ENCODE assay signal across 8 mouse cellular contexts in the genomic region with DNA sequence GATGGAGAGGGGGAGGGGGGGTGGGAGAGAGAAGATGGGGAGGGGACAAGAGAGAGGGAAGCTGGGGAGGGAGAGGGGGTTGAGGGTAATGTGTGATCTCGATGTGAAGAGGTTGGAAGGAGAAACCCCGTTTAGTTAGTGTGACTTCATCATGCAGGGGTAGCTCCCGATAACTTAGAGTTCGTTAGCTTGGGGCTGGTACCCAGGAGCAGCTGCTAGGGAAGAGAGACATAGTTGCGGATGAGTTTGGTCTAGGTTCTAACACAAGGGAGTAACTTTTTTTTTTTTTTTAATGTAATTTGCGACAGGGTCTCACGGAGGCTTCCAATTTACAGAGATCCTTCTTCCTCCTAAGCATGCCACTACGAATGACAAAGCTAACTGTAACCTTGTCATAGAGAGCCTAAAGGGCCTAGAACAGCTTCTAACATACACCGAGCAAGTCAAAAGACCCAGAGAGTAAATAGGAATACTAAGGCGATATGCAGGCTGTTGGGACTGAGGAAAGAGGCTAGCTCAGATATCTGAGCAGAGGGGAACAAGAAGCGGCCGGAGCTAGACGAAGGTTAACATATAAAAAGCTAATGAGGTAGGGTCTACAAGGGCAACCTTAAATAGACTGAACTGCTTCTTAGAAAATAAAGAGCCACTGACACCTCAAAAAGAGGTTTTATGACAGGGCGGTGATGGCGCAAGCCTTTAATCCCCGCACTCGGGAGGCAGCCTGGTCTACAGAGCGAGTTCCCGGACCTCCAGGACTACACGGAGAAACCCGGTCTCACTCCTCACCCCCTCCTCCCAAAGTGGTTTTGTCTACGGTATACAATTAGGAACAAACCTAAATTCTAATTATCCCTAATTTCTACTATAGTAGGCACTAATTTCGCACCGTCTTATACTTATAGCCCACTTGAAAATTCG. TPM values are rescaled to one million over a fixed set of nuclear protein-coding genes. Genes with fewer than 3 reads are reported as not detected.
DNase-seq lines count a peak whose midpoint lies in the region; ATAC-seq and TF ChIP-seq lines count a peak whose summit lies in the region.

No protein-coding gene starts in this region.

- peak overlapping the region; percentile 75 for H3K9ac ChIP-seq in forebrain, embryonic 16.5 days (replicated peaks; ENCODE audit: low read depth, low read length)
- peak overlapping the region; percentile 56 for H3K9ac ChIP-seq in intestine, embryonic 15.5 days
- peak overlapping the region; percentile 70 for H3K9ac ChIP-seq in midbrain, embryonic 13.5 days (replicated peaks)

- peaks cover 11% of the 10 kb centered on the region for H3K4me1 ChIP-seq in forebrain, embryonic 16.5 days (replicated peaks; ENCODE audit: control insufficient read depth, insufficient read depth, low read length)
- H3K4me1 ChIP-seq in intestine, embryonic 15.5 days (replicated peaks), result no peaks in the 10 kb centered on the region
- H3K4me1 ChIP-seq in midbrain, embryonic 13.5 days (replicated peaks), result peaks cover 18% of the 10 kb centered on the region
- no peaks in the 10 kb centered on the region; the same call in none of the 2 replicates for H3K4me1 ChIP-seq in testis, adult 2 months (ENCODE audit: control insufficient read depth, insufficient read depth, low read length)

- peak overlapping the region; percentile 80 for H3K4me2 ChIP-seq in forebrain, embryonic 16.5 days (ENCODE audit: low read length)
- H3K4me2 ChIP-seq in intestine, embryonic 15.5 days (replicated peaks), result peak overlapping the region; percentile 75
- H3K4me2 ChIP-seq in midbrain, embryonic 13.5 days (replicated peaks), result peak overlapping the region; percentile 84

- H3K27me3 ChIP-seq in forebrain, embryonic 16.5 days (replicated peaks; ENCODE audit: control insufficient read depth, insufficient read depth, low read length), result no peaks in the 10 kb centered on the region
- no peaks in the 10 kb centered on the region for H3K27me3 ChIP-seq in intestine, embryonic 15.5 days (replicated peaks)
- H3K27me3 ChIP-seq in midbrain, embryonic 13.5 days, result no peaks in the 10 kb centered on the region
- no peaks in the 10 kb centered on the region for H3K27me3 ChIP-seq in testis, adult 2 months (ENCODE audit: control insufficient read depth, insufficient read depth, low read length)

- WGBS in forebrain, embryonic 16.5 days, result 4% methylated on average over 25 of the region's 25 CpGs
- 5% methylated on average over 25 of the region's 25 CpGs for WGBS in intestine, embryonic 15.5 days
- 7% methylated on average over 25 of the region's 25 CpGs for WGBS in midbrain, embryonic 13.5 days

- DNase-seq in adrenal gland, adult 18-20 months (ENCODE audit: low spot score in 2 of 2), result peak; percentile 35 to 47
- DNase-seq in adrenal gland, postnatal 36 days, result no peak
- peak; percentile 34 to 42 for DNase-seq in urinary bladder, adult 18-20 months (ENCODE audit: low spot score in 2 of 2)
- no peak for DNase-seq in urinary bladder, adult 2 months (ENCODE audit: low spot score)

- H3K4me3 ChIP-seq in forebrain, embryonic 16.5 days (replicated peaks; ENCODE audit: low read length), result peak overlapping the region; percentile 88
- H3K4me3 ChIP-seq in intestine, embryonic 15.5 days (replicated peaks), result peak overlapping the region; percentile 47
- H3K4me3 ChIP-seq in midbrain, embryonic 13.5 days (replicated peaks), result peak overlapping the region; percentile 66
- peak overlapping the region; percentile 92 for H3K4me3 ChIP-seq in testis, adult 2 months (ENCODE audit: control insufficient read depth, low read depth, low read length)

- no peak for TF ChIP-seq CTCF in testis, adult 2 months (IDR thresholded peaks at IDR 0.05; ENCODE audit: control insufficient read depth, insufficient read depth, insufficient replicate concordance, low read depth, low read length)

- H3K36me3 ChIP-seq in forebrain, embryonic 16.5 days (ENCODE audit: control insufficient read depth, insufficient read depth), result no peaks in the 10 kb centered on the region
- H3K36me3 ChIP-seq in intestine, embryonic 15.5 days, result no peaks in the 10 kb centered on the region
- H3K36me3 ChIP-seq in midbrain, embryonic 13.5 days, result no peaks in the 10 kb centered on the region
- H3K36me3 ChIP-seq in testis, adult 2 months (ENCODE audit: control insufficient read depth, insufficient read depth, low read length), result no peaks in the 10 kb centered on the region

- no peak for TF ChIP-seq POLR2A in testis, adult 2 months (IDR thresholded peaks at IDR 0.05; ENCODE audit: control insufficient read depth, low read depth, low read length)

- H3K27ac ChIP-seq in forebrain, embryonic 16.5 days (ENCODE audit: low read length), result peak overlapping the region; percentile 99
- H3K27ac ChIP-seq in intestine, embryonic 15.5 days, result peak overlapping the region; percentile 95
- H3K27ac ChIP-seq in midbrain, embryonic 13.5 days, result peak overlapping the region; percentile 94
- H3K27ac ChIP-seq in testis, adult 2 months (ENCODE audit: control insufficient read depth, insufficient read depth, low read depth, low read length), result peak overlapping the region; percentile 96

- no peaks in the 10 kb centered on the region for H3K9me3 ChIP-seq in forebrain, embryonic 16.5 days (ENCODE audit: control insufficient read depth, low read length)
- no peaks in the 10 kb centered on the region for H3K9me3 ChIP-seq in intestine, embryonic 15.5 days
- H3K9me3 ChIP-seq in midbrain, embryonic 13.5 days, result no peaks in the 10 kb centered on the region

- ATAC-seq in forebrain, embryonic 16.5 days, result peak; percentile 28
- peak; percentile 48 for ATAC-seq in intestine, embryonic 15.5 days
- ATAC-seq in midbrain, embryonic 13.5 days, result peak; percentile 55

RNA-seq across cellular contexts. Expression of a gene that starts 0.5 kb away (rescaled TPM):
- 100 to 1,000 TPM; 109 to 148 TPM for total RNA-seq in adrenal gland, adult 18-20 months (2021)
- total RNA-seq in adrenal gland, postnatal 36 days (2021), result 100 to 1,000 TPM; 101 to 135 TPM
- 103 and 104 TPM in 2 replicates for polyA plus RNA-seq in urinary bladder, adult 2 months (2012; rRNA removed)
- 130 and 134 TPM in 2 replicates for polyA plus RNA-seq in forebrain, embryonic 16.5 days (2015; fragmentation: Nextera tagmentation; extraction: Ambion mirVana)
- 170 and 176 TPM in 2 replicates for polyA plus RNA-seq in intestine, embryonic 15.5 days (2015; fragmentation: Nextera tagmentation; extraction: Ambion mirVana)
- 168 and 175 TPM in 2 replicates for polyA plus RNA-seq in midbrain, embryonic 13.5 days (2015; fragmentation: Nextera tagmentation; extraction: Ambion mirVana)
- 64.0 and 74.2 TPM in 2 replicates for polyA plus RNA-seq in testis, adult 2 months (2012; rRNA removed)

RNA-seq across cellular contexts. Expression of a gene that starts 18.4 kb away (rescaled TPM):
- total RNA-seq in adrenal gland, adult 18-20 months (2021), result 100 to 1,000 TPM; 118 to 152 TPM
- total RNA-seq in adrenal gland, postnatal 36 days (2021), result 100 to 1,000 TPM; 148 to 156 TPM
- 160 and 174 TPM in 2 replicates for polyA plus RNA-seq in urinary bladder, adult 2 months (2012; rRNA removed)
- polyA plus RNA-seq in forebrain, embryonic 16.5 days (2015; fragmentation: Nextera tagmentation; extraction: Ambion mirVana), result 34.8 and 48.7 TPM in 2 replicates
- 29.2 and 29.6 TPM in 2 replicates for polyA plus RNA-seq in intestine, embryonic 15.5 days (2015; fragmentation: Nextera tagmentation; extraction: Ambion mirVana)
- polyA plus RNA-seq in midbrain, embryonic 13.5 days (2015; fragmentation: Nextera tagmentation; extraction: Ambion mirVana), result 38.6 and 46.7 TPM in 2 replicates
- polyA plus RNA-seq in testis, adult 2 months (2012; rRNA removed), result 25.4 and 30.9 TPM in 2 replicates

Comparison
In these comparisons a context has a peak if more than half of its experiments do, and no peak if none do; other contexts are left out.
1. DNase-seq: peak in adrenal gland, adult 18-20 months (2 of 2) and urinary bladder, adult 18-20 months (2 of 2); none in adrenal gland, postnatal 36 days (0 of 2) and urinary bladder, adult 2 months (single experiment).
2. Peak in every context shown above with its lines, with median percentiles within 50 percentile points of each other: ATAC-seq, H3K27ac ChIP-seq, H3K4me2 ChIP-seq, H3K4me3 ChIP-seq and H3K9ac ChIP-seq.